Mouse (Mus musculus): ENCODE data around the gene Galnt18.

DNA sequence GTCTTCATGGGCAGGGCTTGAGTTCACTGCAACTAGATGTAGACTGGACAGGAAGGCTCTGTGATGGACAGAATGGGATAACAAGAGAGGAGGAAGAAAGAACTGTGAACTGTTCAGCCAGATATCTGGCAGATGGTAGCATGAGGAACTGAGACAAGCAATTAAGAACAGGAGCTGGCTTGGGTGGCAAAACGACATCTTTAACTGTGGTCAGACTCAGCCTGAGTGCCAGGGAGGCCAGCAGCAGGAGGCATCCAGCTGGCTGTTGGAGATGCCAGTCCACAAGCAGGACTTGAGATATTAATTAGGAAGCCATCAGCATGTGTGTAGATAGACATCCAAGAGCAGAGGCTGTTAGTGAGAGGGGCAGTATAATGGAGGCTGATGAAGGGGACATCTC lies 262.9 kb downstream of the Galnt18 start:
- TF ChIP-seq CTCF (IDR thresholded peaks at IDR 0.05; ENCODE audit: low read depth) (no peak), EP300 (IDR thresholded peaks at IDR 0.05; ENCODE audit: low read depth) (no peak)
